Mouse (Mus musculus) 416B (cell line): Measurements from ENCODE around the gene Prrg2.
A peak's percentile ranks its signal among the peaks of the same experiment; 100 is the strongest.
"Not testable (repeated sequence)": the region's sequence is repeated elsewhere in the genome, so short reads cannot be mapped to it uniquely, and the experiment has no call there.

Experiments used
- DNase-seq: peaks from one replicate; pipeline ENCODE4 v3.0.0; 2011; ENCODE audit warnings: low read depth

Prrg2 gene

GRCm38 (mm10) chr7:45062239-45062835, at the start of gene Prrg2, which contains the start of gene Nosip:
Gene Prrg2 (minus strand): TSS chr7:45062677.
Gene Nosip (plus strand): TSS chr7:45062429.
- DNase-seq, result peak; percentile 100

GRCm38 (mm10) chr7:45111940-45112339, 49.5 kb upstream of the Prrg2 start:
- DNase-seq, result no peak

- not testable (repeated sequence) for DNase-seq
Observed at GRCm38 (mm10) chr7:45110089-45110488, 47.6 kb upstream of the Prrg2 start.

- DNase-seq, result no peak
Observed at GRCm38 (mm10) chr7:45107052-45107645, 44.7 kb upstream of the Prrg2 start.

GRCm38 (mm10) chr7:45106441-45106840, 44.0 kb upstream of the Prrg2 start:
- no peak for DNase-seq

GRCm38 (mm10) chr7:45105491-45105890, 43.0 kb upstream of the Prrg2 start:
- DNase-seq, result no peak

- no peak for DNase-seq
Observed at GRCm38 (mm10) chr7:45104941-45105340, 42.5 kb upstream of the Prrg2 start.

GRCm38 (mm10) chr7:45103652-45104180, 41.2 kb upstream of the Prrg2 start, which contains the start of gene Fcgrt:
Gene Fcgrt (minus strand): TSS chr7:45103851.
- peak; percentile 75 for DNase-seq

GRCm38 (mm10) chr7:45102940-45103585, 40.6 kb upstream of the Prrg2 start:
- no peak for DNase-seq

- no peak for DNase-seq
Observed at GRCm38 (mm10) chr7:45102441-45102840, 40.0 kb upstream of the Prrg2 start.

GRCm38 (mm10) chr7:45100046-45100445, 37.6 kb upstream of the Prrg2 start:
- DNase-seq, result no peak

GRCm38 (mm10) chr7:45098541-45099240, 36.2 kb upstream of the Prrg2 start:
- peak; percentile 70 for DNase-seq

GRCm38 (mm10) chr7:45097479-45097878, 35.0 kb upstream of the Prrg2 start:
- DNase-seq, result no peak

- DNase-seq, result not testable (repeated sequence)
Observed at GRCm38 (mm10) chr7:45095965-45096364, 33.5 kb upstream of the Prrg2 start.

- no peak for DNase-seq
Observed at GRCm38 (mm10) chr7:45095367-45095766, 32.9 kb upstream of the Prrg2 start.

- DNase-seq, result no peak
Observed at GRCm38 (mm10) chr7:45094121-45094520, 31.6 kb upstream of the Prrg2 start.

GRCm38 (mm10) chr7:45093516-45093905, 31.0 kb upstream of the Prrg2 start:
- no peak for DNase-seq

GRCm38 (mm10) chr7:45092828-45093515, 30.5 kb upstream of the Prrg2 start:
- DNase-seq, result no peak

- DNase-seq, result no peak
Observed at GRCm38 (mm10) chr7:45092048-45092447, 29.6 kb upstream of the Prrg2 start, which contains the start of gene Rcn3. Gene Rcn3 (minus strand): TSS chr7:45092221.

GRCm38 (mm10) chr7:45091001-45091990, 28.8 kb upstream of the Prrg2 start:
- DNase-seq, result no peak
